Mouse (Mus musculus) midbrain, postnatal 0 days (tissue): ENCODE measurements around the gene Lrrfip2. TPM values are rescaled to one million over a fixed set of nuclear protein-coding genes. Genes with fewer than 3 reads are reported as not detected.

ENCODE experiments used
- ATAC-seq: fragments of 200-750 bp; cut with Nextera tagmentation; 2 replicates; pipeline ENCODE4 v1.8.0; 2017; ENCODE audit warnings: moderate number of reproducible peaks, mild to moderate bottlenecking, moderate TSS enrichment, moderate library complexity; ENCODE audit not compliant: low FRiP score
- DNase-seq: peaks from one replicate; pipeline ENCODE4 v3.0.0-alpha.2; 2015; ENCODE audit warnings: low spot score
- H3K27ac ChIP-seq: fragments of 300-500 bp; sonication (generic); 2 replicates; pipeline ENCODE4 v1.5.1; 2014; ENCODE audit warnings: low read depth, mild to moderate bottlenecking, low read length, mixed read lengths
- H3K27me3 ChIP-seq: fragments of 300-500 bp; sonication (generic); 2 replicates; pipeline ENCODE4 v1.6.1; 2014; ENCODE audit warnings: low read length, control low read depth, mixed read lengths; ENCODE audit not compliant: insufficient read depth
- H3K36me3 ChIP-seq: fragments of 300-500 bp; sonication (generic); 2 replicates; pipeline ENCODE4 v1.6.1; 2014; ENCODE audit warnings: low read length, control low read depth, mixed read lengths; ENCODE audit not compliant: insufficient read depth
- H3K4me1 ChIP-seq: fragments of 300-500 bp; sonication (generic); 2 replicates; pipeline ENCODE4 v1.6.1; 2014; ENCODE audit warnings: mild to moderate bottlenecking, control low read depth, antibody characterized with exemption, low read length, mixed read lengths; ENCODE audit not compliant: insufficient read depth
- H3K4me2 ChIP-seq: fragments of 300-500 bp; sonication (generic); 2 replicates; pipeline ENCODE4 v1.6.1; 2014; ENCODE audit warnings: low read depth, mild to moderate bottlenecking, low read length, mixed read lengths; ENCODE audit not compliant: poor library complexity, severe bottlenecking
- H3K4me3 ChIP-seq: fragments of 300-500 bp; sonication (generic); 2 replicates; pipeline ENCODE4 v1.5.1; 2014; ENCODE audit warnings: low read depth, mild to moderate bottlenecking, low read length, moderate library complexity
- H3K9ac ChIP-seq: fragments of 300-500 bp; sonication (generic); replicated peaks from 2 replicates; pipeline ENCODE4 v1.6.1; 2014; ENCODE audit warnings: mild to moderate bottlenecking, low read length, moderate library complexity, mixed read lengths; ENCODE audit not compliant: poor library complexity, severe bottlenecking
- H3K9me3 ChIP-seq: fragments of 300-500 bp; sonication (generic); 2 replicates; pipeline ENCODE4 v1.6.1; 2016; ENCODE audit warnings: low read length, control low read depth
- CTCF ChIP-seq: IDR thresholded peaks from 2 replicates; pipeline ENCODE4 v1.5.1; 2016; ENCODE audit warnings: antibody characterized with exemption, mild to moderate bottlenecking
- WGBS: fragments of 180-500 bp; shearing (Covaris S2); extraction: QIAGEN DNeasy Blood & Tissue Kit; methylation state at CpG from one replicate; pipeline ENCODE4 v1.1.7; 2014; 5-methylcytosine and 5-hydroxymethylcytosine counted together
- polyA plus RNA-seq: library from polyadenylated mRNA; unstranded; fragments of >200 nt; fragmentation: Nextera tagmentation; extraction: Ambion mirVana; gene quantifications from 2 replicates; pipeline ENCODE4 v1.2.1, GENCODE M21; 2015
- total RNA-seq: library from RNA; depleted of rRNA; stranded (reverse); fragments of >200 nt; gene quantifications from 2 replicates; pipeline ENCODE4 v1.2.3, GENCODE M21; 2014; rRNA removed

Gene Lrrfip2
- total and polyA plus RNA-seq, 2 experiments from 2014 or later, result 23.7 to 42.2 TPM

DNA sequence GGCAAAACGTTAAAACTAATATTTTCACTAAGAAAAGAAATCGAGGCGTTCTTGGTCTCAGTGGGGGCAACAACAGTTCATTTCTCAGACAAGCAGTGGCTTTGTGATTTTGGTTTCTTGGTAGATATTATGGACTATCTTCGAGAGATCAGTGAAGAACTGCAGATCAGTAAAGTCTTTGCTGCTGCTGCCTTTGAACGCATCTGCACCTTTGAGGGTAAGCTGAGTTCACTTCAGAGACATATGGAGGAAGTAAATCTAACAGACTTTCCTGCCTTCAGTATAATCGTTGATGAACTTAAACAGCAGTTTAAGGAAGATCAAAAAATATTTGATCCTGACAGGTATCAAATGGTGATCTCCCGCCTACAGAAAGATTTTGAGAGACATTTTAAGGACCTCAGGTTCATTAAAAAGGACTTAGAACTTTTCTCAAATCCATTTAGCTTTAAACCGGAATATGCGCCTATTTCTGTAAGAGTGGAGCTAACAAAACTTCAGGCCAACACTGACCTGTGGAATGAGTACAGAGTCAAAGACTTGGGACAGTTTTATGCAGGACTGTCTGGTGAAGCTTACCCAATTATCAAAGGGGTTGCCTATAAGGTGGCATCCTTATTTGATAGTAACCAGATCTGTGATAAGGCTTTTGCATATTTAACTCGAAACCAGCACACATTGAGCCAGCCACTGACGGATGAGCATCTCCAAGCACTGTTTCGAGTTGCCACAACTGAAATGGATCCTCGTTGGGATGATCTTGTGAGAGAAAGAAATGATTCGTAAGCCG lies 155.8 kb downstream of the Lrrfip2 start:
- peak overlapping the region; percentile 90 for H3K4me2 ChIP-seq
- peak overlapping the region; percentile 91 for H3K4me3 ChIP-seq
- H3K36me3 ChIP-seq, result peaks cover 10% of the 10 kb centered on the region
- H3K9me3 ChIP-seq, result no peaks in the 10 kb centered on the region
- DNase-seq, result no peak
- H3K27me3 ChIP-seq, result no peaks in the 10 kb centered on the region
- H3K27ac ChIP-seq, result no peak overlapping the region
- no peak for TF ChIP-seq CTCF
- peaks cover 21% of the 10 kb centered on the region; the same call in 1 of the 2 replicates for H3K4me1 ChIP-seq
- no peak for ATAC-seq
- WGBS, result 72% methylated on average over 15 of the region's 15 CpGs
- H3K9ac ChIP-seq, result peak overlapping the region; percentile 92

DNA sequence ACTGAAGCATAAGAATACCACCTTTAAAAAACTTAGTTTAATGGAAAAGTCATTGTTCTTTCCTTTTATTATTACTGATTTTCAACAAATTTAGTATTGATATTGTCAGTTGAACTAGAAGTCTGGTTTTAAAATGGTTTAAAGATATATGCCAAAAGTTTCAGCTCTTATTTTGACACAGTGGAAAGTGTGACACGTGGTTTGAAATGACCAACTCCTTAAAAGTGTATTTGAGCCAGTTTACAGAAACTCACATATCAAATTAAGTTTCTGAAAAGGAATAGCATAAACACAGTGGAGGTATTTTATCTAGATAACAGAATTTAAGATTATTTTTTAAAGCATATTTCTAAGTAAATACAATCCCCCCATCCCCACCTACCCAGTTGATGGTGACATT lies 156.6 kb downstream of the Lrrfip2 start:
- 92% methylated on average over 1 of the region's 1 CpGs for WGBS
- no peaks in the 10 kb centered on the region for H3K9me3 ChIP-seq
- TF ChIP-seq CTCF, result no peak
- H3K4me3 ChIP-seq, result no peak overlapping the region
- ATAC-seq (no peak), DNase-seq (no peak)
- H3K9ac ChIP-seq, result no peak overlapping the region
- no peak overlapping the region for H3K27ac ChIP-seq
- peaks cover 13% of the 10 kb centered on the region for H3K36me3 ChIP-seq
- peaks cover 21% of the 10 kb centered on the region; the same call in 1 of the 2 replicates for H3K4me1 ChIP-seq
- no peak overlapping the region for H3K4me2 ChIP-seq
- no peaks in the 10 kb centered on the region for H3K27me3 ChIP-seq

DNA sequence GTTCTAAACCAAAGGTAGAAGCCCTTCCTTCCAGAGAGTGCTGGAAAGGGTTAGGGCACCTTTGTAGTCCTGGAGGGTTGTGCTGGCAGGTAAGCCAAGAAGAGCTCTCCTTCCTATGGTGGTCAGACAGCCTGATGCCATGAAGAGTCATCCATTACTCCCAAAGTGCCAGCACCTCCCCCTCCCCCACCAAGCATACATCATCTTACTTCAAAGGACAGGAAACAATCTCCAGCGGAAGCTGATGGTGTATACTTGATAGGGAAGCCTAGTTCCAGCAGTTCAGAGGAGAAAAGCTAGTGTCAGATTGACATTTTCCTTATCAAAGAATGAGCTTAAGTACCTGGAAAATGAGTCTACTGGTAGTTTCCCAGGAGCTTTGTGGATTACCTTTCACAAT lies 157.8 kb downstream of the Lrrfip2 start:
- no peak for TF ChIP-seq CTCF
- Histone ChIP-seq H3K36me3 (peaks cover 20% of the 10 kb centered on the region), H3K4me3 (peak overlapping the region; percentile 1; the same call in 1 of the 2 replicates), H3K4me1 (peaks cover 21% of the 10 kb centered on the region; the same call in 1 of the 2 replicates), H3K9me3 (no peaks in the 10 kb centered on the region), H3K4me2 (peak overlapping the region; percentile 23; the same call in 1 of the 2 replicates), H3K9ac (no peak overlapping the region), H3K27me3 (no peaks in the 10 kb centered on the region), H3K27ac (no peak overlapping the region)
- DNase-seq (no peak), ATAC-seq (no peak)
- WGBS, result 38% methylated on average over 1 of the region's 1 CpGs

Other genes starting within 250 kb of the Lrrfip2 start
- 5.8 and 9.0 TPM in 2 replicates for gene Als2cl, start 237.7 kb upstream of the Lrrfip2 start, total RNA-seq
- gene Als2cl, start 237.7 kb upstream of the Lrrfip2 start, polyA plus RNA-seq, result 1.2 and 1.6 TPM in 2 replicates
- gene Tmie, start 237.5 kb upstream of the Lrrfip2 start, total RNA-seq, result 3.7 and 7.6 TPM in 2 replicates
- 6.6 and 7.6 TPM in 2 replicates for gene Tmie, start 237.5 kb upstream of the Lrrfip2 start, polyA plus RNA-seq
- gene Fam240a, start 200.7 kb upstream of the Lrrfip2 start, total RNA-seq, result not detected in 2 replicates
- gene Fam240a, start 200.7 kb upstream of the Lrrfip2 start, polyA plus RNA-seq, result not detected in 2 replicates
- not detected in 2 replicates for gene Tdgf1, start 171.4 kb upstream of the Lrrfip2 start, total RNA-seq
- not detected in 2 replicates for gene Tdgf1, start 171.4 kb upstream of the Lrrfip2 start, polyA plus RNA-seq
- gene Lrrc2, start 166.0 kb upstream of the Lrrfip2 start, total RNA-seq, result 0.28 and 0.93 TPM in 2 replicates
- 1.1 TPM in 2 replicates for gene Lrrc2, start 166.0 kb upstream of the Lrrfip2 start, polyA plus RNA-seq
- not detected in 2 replicates for gene Rtp3, start 127.0 kb upstream of the Lrrfip2 start, total RNA-seq
- 0.06 TPM in 1 of 2 replicates, not detected in the other for gene Rtp3, start 127.0 kb upstream of the Lrrfip2 start, polyA plus RNA-seq
- 0.93 TPM in 1 of 2 replicates, not detected in the other for gene Ltf, start 98.3 kb upstream of the Lrrfip2 start, total RNA-seq
- 0.82 and 1.4 TPM in 2 replicates for gene Ltf, start 98.3 kb upstream of the Lrrfip2 start, polyA plus RNA-seq
- gene Ccrl2, start 60.1 kb upstream of the Lrrfip2 start, total RNA-seq, result 0.82 and 0.85 TPM in 2 replicates
- gene Ccrl2, start 60.1 kb upstream of the Lrrfip2 start, polyA plus RNA-seq, result 1.1 and 1.2 TPM in 2 replicates
- 12.6 and 19.6 TPM in 2 replicates for gene Mlh1, start 154.2 kb downstream of the Lrrfip2 start, total RNA-seq
- 20.4 and 20.6 TPM in 2 replicates for gene Mlh1, start 154.2 kb downstream of the Lrrfip2 start, polyA plus RNA-seq
- gene Epm2aip1, start 154.3 kb downstream of the Lrrfip2 start, total RNA-seq, result 95.1 and 127 TPM in 2 replicates
- gene Epm2aip1, start 154.3 kb downstream of the Lrrfip2 start, polyA plus RNA-seq, result 41.1 and 46.6 TPM in 2 replicates
- gene Trank1, start 194.1 kb downstream of the Lrrfip2 start, total RNA-seq, result 55.7 and 103 TPM in 2 replicates
- gene Trank1, start 194.1 kb downstream of the Lrrfip2 start, polyA plus RNA-seq, result 17.6 and 21.9 TPM in 2 replicates